Mouse (Mus musculus): ENCODE results near the gene Dlk1. TPM values are rescaled to one million over a fixed set of nuclear protein-coding genes. Genes with fewer than 3 reads are reported as not detected.

Gene Dlk1
- polyA plus RNA-seq, 1 experiment from 2014 or later: 51.1 TPM

DNA sequence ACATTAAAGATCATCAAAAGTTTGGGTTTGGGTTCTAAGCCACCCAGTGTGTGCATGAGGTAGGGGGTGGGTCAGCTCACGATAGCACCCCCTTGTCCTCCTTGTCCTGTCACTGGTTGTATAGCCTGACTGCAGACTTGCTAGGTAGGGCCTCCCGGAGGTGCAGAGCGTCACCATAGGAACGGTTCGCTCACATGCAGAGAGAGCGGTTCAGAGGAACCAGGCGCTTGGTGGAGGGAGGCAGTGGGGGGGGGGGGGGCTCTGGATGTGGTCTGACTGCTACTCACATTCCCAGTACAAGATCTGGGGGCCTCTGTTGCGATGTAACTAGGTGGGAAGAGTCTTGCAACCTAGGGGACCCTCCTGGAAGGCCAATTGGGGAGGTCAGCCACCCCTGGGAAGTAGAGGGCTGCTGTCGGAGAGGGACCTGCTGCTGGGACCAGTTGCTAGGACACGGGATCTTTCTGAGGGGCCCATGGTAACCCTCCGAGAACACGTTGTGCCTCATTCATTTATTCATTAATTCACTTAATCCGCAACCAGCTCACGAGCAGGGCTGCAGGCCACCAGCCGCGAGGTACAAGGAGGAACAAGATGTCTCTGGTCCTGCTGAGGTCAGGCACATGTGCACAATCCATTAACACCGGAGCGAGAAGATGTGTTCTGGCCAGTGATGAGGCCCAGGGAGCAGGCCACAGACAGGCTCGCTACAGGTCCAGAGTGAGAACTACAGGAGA lies 7.0 kb upstream of the Dlk1 start:
- Histone ChIP-seq H3K36me3 (ENCODE audit: control insufficient read depth, insufficient read depth, low read length) (no peaks in the 10 kb centered on the region), H3K27me3 (ENCODE audit: control insufficient read depth, insufficient read depth, low read length) (no peaks in the 10 kb centered on the region; the same call in 1 of the 2 replicates), H3K4me3 (ENCODE audit: low read length) (no peak overlapping the region), H3K9ac (ENCODE audit: low read depth, low read length) (no peak overlapping the region), H3K27ac (ENCODE audit: low read depth, low read length) (no peak overlapping the region), H3K9me3 (ENCODE audit: control insufficient read depth, low read length) (no peaks in the 10 kb centered on the region), H3K4me1 (ENCODE audit: control insufficient read depth, insufficient read depth, low read length) (peaks cover 28% of the 10 kb centered on the region), H3K4me2 (replicated peaks; ENCODE audit: low read depth, low read length) (peak overlapping the region; percentile 0)
- 20% methylated on average over 19 of the region's 19 CpGs for WGBS
- ATAC-seq (ENCODE audit: low FRiP score, low TSS enrichment): peak; percentile 30; the same call in 1 of the 2 replicates

DNA sequence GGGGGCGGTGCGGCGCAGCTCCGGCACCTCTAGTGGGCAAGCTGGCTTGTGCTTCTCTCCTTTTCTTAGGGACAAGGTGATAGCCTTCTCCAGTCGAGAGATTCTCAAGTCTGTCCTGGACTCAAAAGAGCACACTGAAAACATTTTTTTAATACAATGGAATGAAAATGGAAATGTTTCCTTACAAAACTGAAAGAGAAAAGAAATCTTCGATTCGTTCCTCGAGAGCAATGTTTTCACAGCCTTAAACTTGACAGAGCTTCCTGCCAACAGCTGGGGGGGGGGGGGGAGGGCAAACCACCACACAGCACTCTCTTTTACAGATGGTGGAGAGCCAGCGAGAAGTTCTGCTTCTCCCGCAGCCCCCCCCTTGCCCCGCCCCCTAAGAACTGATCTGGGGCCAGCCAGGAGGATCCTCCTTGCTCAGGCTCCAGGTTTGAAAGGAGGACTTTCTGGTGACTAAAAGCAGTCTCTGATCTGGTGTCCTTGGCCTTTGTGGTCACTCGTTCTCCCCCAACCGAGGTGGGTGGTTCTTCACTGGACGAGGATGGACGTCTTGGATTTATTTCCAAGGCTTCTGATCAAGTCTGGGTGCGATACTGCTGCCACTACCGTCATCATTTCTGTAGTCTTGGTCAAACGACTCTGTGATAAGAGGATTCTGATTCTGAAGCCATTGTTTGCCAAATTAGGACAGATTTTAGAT lies 6.2 kb upstream of the Dlk1 start:
- 12% methylated on average over 18 of the region's 18 CpGs for WGBS
- no peak for ATAC-seq (ENCODE audit: low FRiP score, low TSS enrichment)
- H3K4me3 ChIP-seq (ENCODE audit: low read length): no peak overlapping the region

DNA sequence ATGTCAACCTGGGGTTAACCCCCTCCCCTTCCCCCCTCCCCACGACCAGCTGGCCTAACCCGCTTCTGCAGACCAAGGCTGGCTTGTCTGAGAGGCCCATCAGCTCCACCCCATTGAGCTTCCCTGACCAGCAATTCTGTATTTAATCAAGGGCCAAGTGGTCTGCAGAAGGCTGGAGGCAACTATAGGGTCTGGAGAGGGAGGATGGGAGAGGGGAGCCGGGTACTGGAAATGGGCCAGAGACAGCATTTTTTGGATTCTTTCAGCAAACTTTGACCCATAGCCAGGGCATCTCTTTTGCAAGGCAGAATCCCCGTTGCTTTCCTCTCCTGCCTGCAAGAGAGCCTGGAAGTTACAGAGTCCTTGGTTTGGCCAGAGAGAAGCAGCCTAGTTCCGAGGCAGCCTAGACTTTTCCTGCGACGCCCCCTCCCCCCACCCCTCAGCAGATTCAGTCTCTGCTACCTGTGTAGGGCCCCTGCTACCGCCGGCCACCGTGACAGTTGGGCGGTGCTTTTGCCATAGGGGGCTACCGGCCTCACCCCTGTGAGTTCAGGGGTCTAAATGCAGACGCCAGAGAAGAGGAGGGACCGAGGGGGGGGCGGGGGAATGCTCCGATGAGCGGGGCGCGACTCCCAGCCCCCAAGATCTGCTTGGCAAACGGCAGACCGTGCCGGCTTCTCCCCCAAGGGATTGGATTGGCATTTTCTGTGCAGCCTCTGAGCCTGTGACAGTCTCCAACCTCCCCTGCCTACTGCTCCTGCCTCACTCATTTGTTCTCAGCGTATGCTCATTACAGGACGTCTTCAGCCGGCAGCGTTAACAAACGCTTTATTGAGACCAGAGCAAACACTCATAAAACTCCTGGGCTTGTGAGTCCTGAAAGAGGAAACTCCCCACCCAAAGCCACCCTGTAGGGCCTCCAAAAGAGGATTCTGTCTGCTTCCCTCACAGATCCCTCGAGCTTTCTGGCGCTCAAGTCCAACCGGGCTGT lies 2.9 kb upstream of the Dlk1 start:
- peak overlapping the region; percentile 25; the same call in 1 of the 2 replicates for H3K9ac ChIP-seq (ENCODE audit: low read depth, low read length)
- H3K4me1 ChIP-seq (ENCODE audit: control insufficient read depth, insufficient read depth, low read length): peaks cover 28% of the 10 kb centered on the region
- peaks cover 27% of the 10 kb centered on the region for H3K27me3 ChIP-seq (ENCODE audit: control insufficient read depth, insufficient read depth, low read length)
- H3K9me3 ChIP-seq (ENCODE audit: control insufficient read depth, low read length): no peaks in the 10 kb centered on the region
- H3K4me2 ChIP-seq (replicated peaks; ENCODE audit: low read depth, low read length): peak overlapping the region; percentile 52
- under 1% methylated on average over 26 of the region's 30 CpGs for WGBS
- peak overlapping the region; percentile 62; the same call in 1 of the 2 replicates for H3K27ac ChIP-seq (ENCODE audit: low read depth, low read length)
- peak overlapping the region; percentile 30 for H3K4me3 ChIP-seq (ENCODE audit: low read length)
- peak; percentile 13; the same call in 1 of the 2 replicates for ATAC-seq (ENCODE audit: low FRiP score, low TSS enrichment)
- H3K36me3 ChIP-seq (ENCODE audit: control insufficient read depth, insufficient read depth, low read length): no peaks in the 10 kb centered on the region

More for the DNA sequence above, 6.2 kb upstream of the Dlk1 start:
- H3K4me2 ChIP-seq (replicated peaks; ENCODE audit: low read depth, low read length): peak overlapping the region; percentile 0
- H3K36me3 ChIP-seq (ENCODE audit: control insufficient read depth, insufficient read depth, low read length): no peaks in the 10 kb centered on the region
- no peak overlapping the region; the same call in 1 of the 2 replicates for H3K27ac ChIP-seq (ENCODE audit: low read depth, low read length)
- peaks cover 28% of the 10 kb centered on the region for H3K4me1 ChIP-seq (ENCODE audit: control insufficient read depth, insufficient read depth, low read length)
- no peak overlapping the region for H3K9ac ChIP-seq (ENCODE audit: low read depth, low read length)
- H3K27me3 ChIP-seq (ENCODE audit: control insufficient read depth, insufficient read depth, low read length): no peaks in the 10 kb centered on the region; the same call in 1 of the 2 replicates
- no peaks in the 10 kb centered on the region for H3K9me3 ChIP-seq (ENCODE audit: control insufficient read depth, low read length)

DNA sequence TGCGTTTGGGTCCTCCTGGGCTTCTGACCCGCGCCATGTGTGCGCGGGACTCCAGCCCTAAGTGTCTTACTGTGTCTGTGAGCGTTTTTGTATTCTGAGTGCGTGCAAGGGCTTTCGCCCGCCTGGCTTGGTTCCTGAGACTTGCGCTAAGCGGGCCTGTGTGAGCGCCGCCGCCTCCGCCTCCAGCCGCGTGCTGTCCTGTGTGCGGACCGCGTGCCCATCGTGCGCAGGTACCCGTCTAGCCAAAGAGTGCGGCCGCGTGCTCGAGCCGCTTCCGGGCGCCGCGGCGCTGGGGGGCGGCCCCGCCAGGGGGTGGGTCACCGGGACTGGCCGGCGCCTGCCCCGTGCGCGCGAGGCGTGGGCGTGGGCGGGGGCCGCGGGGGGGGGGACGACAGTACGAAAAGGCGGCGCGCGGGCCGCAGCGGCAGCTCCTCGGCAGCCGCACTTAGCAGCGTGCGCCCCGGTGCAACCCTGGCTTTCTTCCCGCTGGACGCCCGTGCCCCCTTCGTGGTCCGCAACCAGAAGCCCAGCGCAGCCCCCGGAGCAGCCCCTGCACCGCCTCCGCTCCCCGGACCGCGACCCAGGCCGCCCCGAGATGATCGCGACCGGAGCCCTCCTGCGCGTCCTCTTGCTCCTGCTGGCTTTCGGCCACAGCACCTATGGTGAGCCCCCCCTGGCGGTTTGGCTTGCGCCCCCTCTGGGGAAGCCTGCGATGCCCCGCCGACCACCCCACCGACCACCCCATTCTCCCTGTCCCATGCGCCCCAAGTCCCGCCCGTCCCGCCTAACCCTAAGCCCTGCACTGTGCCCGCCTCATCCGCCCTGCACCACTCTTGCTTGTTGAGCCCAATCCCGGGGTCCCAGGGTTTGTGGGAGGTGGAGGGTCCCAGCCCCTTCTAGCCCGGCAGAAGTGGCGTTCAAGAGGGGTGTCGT lies 708 bp downstream of the Dlk1 start:
- no peaks in the 10 kb centered on the region for H3K36me3 ChIP-seq (ENCODE audit: control insufficient read depth, insufficient read depth, low read length)
- ATAC-seq (ENCODE audit: low FRiP score, low TSS enrichment): peak; percentile 70; the same call in 1 of the 2 replicates
- H3K27me3 ChIP-seq (ENCODE audit: control insufficient read depth, insufficient read depth, low read length): peaks cover 43% of the 10 kb centered on the region
- H3K9me3 ChIP-seq (ENCODE audit: control insufficient read depth, low read length): no peaks in the 10 kb centered on the region
- peak overlapping the region; percentile 48; the same call in 1 of the 2 replicates for H3K9ac ChIP-seq (ENCODE audit: low read depth, low read length)
- peak overlapping the region; percentile 42 for H3K4me3 ChIP-seq (ENCODE audit: low read length)
- 2% methylated on average over 60 of the region's 96 CpGs for WGBS
- H3K27ac ChIP-seq (ENCODE audit: low read depth, low read length): 0 out of 2 replicates have a peak overlapping the region, but pooled peaks have one; percentile 1
- H3K4me2 ChIP-seq (replicated peaks; ENCODE audit: low read depth, low read length): peak overlapping the region; percentile 75
- peaks cover 27% of the 10 kb centered on the region for H3K4me1 ChIP-seq (ENCODE audit: control insufficient read depth, insufficient read depth, low read length)

DNA sequence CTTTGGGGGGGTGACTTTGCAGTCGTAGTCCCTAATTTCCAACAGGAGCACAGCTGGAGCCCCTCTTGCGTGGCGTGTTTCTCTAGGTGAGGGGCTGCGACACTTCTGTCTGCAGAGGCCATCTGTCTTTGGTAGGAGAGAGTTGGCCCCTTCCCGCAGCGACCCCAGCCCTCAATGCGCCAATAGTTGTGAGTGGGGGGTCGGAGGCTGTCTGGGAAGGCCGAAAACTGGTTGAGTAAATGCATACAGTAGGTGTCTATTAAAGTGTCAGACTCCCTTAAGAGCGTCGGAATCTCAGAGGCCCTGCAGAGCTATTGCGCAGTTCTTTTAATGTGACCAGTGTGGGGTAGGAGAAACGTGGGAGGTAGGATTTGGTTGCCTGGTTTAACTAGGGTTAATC lies 1.5 kb downstream of the Dlk1 start:
- no peaks in the 10 kb centered on the region for H3K36me3 ChIP-seq (ENCODE audit: control insufficient read depth, insufficient read depth, low read length)
- H3K27me3 ChIP-seq (ENCODE audit: control insufficient read depth, insufficient read depth, low read length): peaks cover 50% of the 10 kb centered on the region
- 9% methylated on average over 13 of the region's 13 CpGs for WGBS
- peak overlapping the region; percentile 35; the same call in 1 of the 2 replicates for H3K9ac ChIP-seq (ENCODE audit: low read depth, low read length)
- ATAC-seq (ENCODE audit: low FRiP score, low TSS enrichment): no peak
- no peaks in the 10 kb centered on the region for H3K9me3 ChIP-seq (ENCODE audit: control insufficient read depth, low read length)
- H3K4me3 ChIP-seq (ENCODE audit: low read length): peak overlapping the region; percentile 42; the same call in 1 of the 2 replicates
- H3K27ac ChIP-seq (ENCODE audit: low read depth, low read length): no peak overlapping the region
- H3K4me1 ChIP-seq (ENCODE audit: control insufficient read depth, insufficient read depth, low read length): peaks cover 26% of the 10 kb centered on the region
- peak overlapping the region; percentile 75; the same call in 1 of the 2 replicates for H3K4me2 ChIP-seq (replicated peaks; ENCODE audit: low read depth, low read length)

DNA sequence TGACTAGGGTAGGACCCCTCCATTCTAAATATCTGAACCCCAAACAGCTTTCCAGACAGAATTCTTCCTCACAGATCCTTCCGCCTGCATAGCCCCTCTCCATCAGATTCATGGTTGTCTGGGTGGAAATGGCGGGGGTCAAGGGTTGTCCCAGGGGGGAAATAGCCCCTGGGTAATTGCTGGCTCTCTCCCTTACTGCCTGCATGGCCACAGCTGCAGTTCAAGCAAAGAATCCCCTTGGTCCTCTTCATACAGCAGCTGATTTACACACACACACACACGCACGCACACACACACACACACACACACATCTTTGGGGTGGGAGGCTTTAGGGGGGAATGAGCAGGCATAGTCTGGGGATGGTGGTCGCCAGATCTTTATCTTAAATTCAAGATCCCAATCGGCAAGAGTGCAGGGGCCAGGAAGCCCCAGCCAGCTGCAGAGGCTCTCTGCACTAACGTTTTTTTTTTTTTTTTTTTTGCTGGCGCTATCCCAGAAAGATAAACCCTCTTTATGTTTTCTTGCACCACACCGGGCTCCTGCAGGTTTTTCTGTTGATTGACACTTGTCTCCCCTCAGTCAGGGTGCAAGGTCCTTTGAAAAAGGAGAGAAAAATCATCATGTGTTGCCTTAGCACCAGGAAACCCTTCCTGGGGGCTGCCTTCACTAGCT lies 4.0 kb downstream of the Dlk1 start:
- no peak overlapping the region for H3K9ac ChIP-seq (ENCODE audit: low read depth, low read length)
- H3K27me3 ChIP-seq (ENCODE audit: control insufficient read depth, insufficient read depth, low read length): peaks cover 60% of the 10 kb centered on the region
- no peaks in the 10 kb centered on the region for H3K36me3 ChIP-seq (ENCODE audit: control insufficient read depth, insufficient read depth, low read length)
- no peak overlapping the region for H3K4me2 ChIP-seq (replicated peaks; ENCODE audit: low read depth, low read length)
- H3K4me3 ChIP-seq (ENCODE audit: low read length): no peak overlapping the region
- 27% methylated on average over 9 of the region's 9 CpGs for WGBS
- H3K9me3 ChIP-seq (ENCODE audit: control insufficient read depth, low read length): no peaks in the 10 kb centered on the region
- peaks cover 11% of the 10 kb centered on the region; the same call in 1 of the 2 replicates for H3K4me1 ChIP-seq (ENCODE audit: control insufficient read depth, insufficient read depth, low read length)
- no peak for ATAC-seq (ENCODE audit: low FRiP score, low TSS enrichment)
- no peak overlapping the region for H3K27ac ChIP-seq (ENCODE audit: low read depth, low read length)

DNA sequence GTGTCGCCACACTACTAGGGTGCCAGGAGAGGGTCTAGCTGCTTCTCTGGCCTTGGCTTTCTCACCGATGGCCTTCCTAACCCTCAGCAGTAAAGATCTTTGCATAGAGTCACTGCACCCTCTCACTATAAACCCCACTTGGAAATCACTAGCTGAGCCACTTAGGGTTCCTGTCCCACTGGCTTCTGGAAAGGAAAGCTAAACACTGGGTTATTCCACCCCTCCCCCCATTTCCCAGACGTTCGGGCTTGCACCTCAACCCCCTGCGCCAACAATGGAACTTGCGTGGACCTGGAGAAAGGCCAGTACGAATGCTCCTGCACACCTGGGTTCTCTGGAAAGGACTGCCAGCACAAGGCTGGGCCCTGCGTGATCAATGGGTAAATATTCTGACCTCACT lies 5.2 kb downstream of the Dlk1 start:
- Histone ChIP-seq H3K27ac (ENCODE audit: low read depth, low read length) (no peak overlapping the region), H3K4me2 (replicated peaks; ENCODE audit: low read depth, low read length) (no peak overlapping the region), H3K9me3 (ENCODE audit: control insufficient read depth, low read length) (no peaks in the 10 kb centered on the region), H3K4me1 (ENCODE audit: control insufficient read depth, insufficient read depth, low read length) (peaks cover 9% of the 10 kb centered on the region; the same call in 1 of the 2 replicates), H3K9ac (ENCODE audit: low read depth, low read length) (no peak overlapping the region), H3K27me3 (ENCODE audit: control insufficient read depth, insufficient read depth, low read length) (peaks cover 50% of the 10 kb centered on the region), H3K4me3 (ENCODE audit: low read length) (no peak overlapping the region), H3K36me3 (ENCODE audit: control insufficient read depth, insufficient read depth, low read length) (no peaks in the 10 kb centered on the region)
- 63% methylated on average over 8 of the region's 8 CpGs for WGBS
- ATAC-seq (ENCODE audit: low FRiP score, low TSS enrichment): no peak
